Mouse (Mus musculus): ENCODE measurements around the gene 1110004F10Rik. TPM values are rescaled to one million over a fixed set of nuclear protein-coding genes. Genes with fewer than 3 reads are reported as not detected.

1110004F10Rik gene
- 382 and 395 TPM in 2 replicates for polyA plus RNA-seq (2015; fragmentation: Nextera tagmentation; extraction: Ambion mirVana)

- Histone ChIP-seq H3K27ac (ENCODE audit: low read length) (peak within 1 kb of the TSS; percentile 62; the same call in 1 of the 2 replicates), H3K27me3 (replicated peaks; ENCODE audit: control insufficient read depth, insufficient read depth, low read length) (peaks cover 37% of the 10 kb centered on the region), H3K9ac (replicated peaks; ENCODE audit: low read depth, low read length) (peak within 1 kb of the TSS; percentile 62), H3K4me2 (ENCODE audit: low read length) (peak within 1 kb of the TSS; percentile 98), H3K36me3 (ENCODE audit: control insufficient read depth, insufficient read depth) (no peaks in the 10 kb centered on the region), H3K4me1 (replicated peaks; ENCODE audit: control insufficient read depth, insufficient read depth, low read length) (peaks cover 33% of the 10 kb centered on the region), H3K9me3 (ENCODE audit: control insufficient read depth, low read length) (no peaks in the 10 kb centered on the region), H3K4me3 (replicated peaks; ENCODE audit: low read length) (peak within 1 kb of the TSS; percentile 53)
- 2% methylated on average over 11 of the region's 11 CpGs for WGBS
- ATAC-seq, result no peak
Observed at GRCm38 (mm10) chr7:116039196-116039537, at the start of gene 1110004F10Rik. Gene 1110004F10Rik, plus strand, starts transcription at chr7:116039397.

- no peak overlapping the region for H3K4me3 ChIP-seq (replicated peaks; ENCODE audit: low read length)
- 84% methylated on average over 4 of the region's 4 CpGs for WGBS
- no peaks in the 10 kb centered on the region for H3K27me3 ChIP-seq (replicated peaks; ENCODE audit: control insufficient read depth, insufficient read depth, low read length)
- no peaks in the 10 kb centered on the region for H3K9me3 ChIP-seq (ENCODE audit: control insufficient read depth, low read length)
- no peak overlapping the region for H3K4me2 ChIP-seq (ENCODE audit: low read length)
- no peak for ATAC-seq
- H3K36me3 ChIP-seq (ENCODE audit: control insufficient read depth, insufficient read depth), result no peaks in the 10 kb centered on the region
- H3K4me1 ChIP-seq (replicated peaks; ENCODE audit: control insufficient read depth, insufficient read depth, low read length), result no peaks in the 10 kb centered on the region
- no peak overlapping the region for H3K27ac ChIP-seq (ENCODE audit: low read length)
- no peak overlapping the region for H3K9ac ChIP-seq (replicated peaks; ENCODE audit: low read depth, low read length)
Observed at GRCm38 (mm10) chr7:116002726-116003125, 36.5 kb upstream of the 1110004F10Rik start.

- Histone ChIP-seq H3K9ac (replicated peaks; ENCODE audit: low read depth, low read length) (peak overlapping the region; percentile 66), H3K4me3 (replicated peaks; ENCODE audit: low read length) (peak overlapping the region; percentile 51), H3K4me2 (ENCODE audit: low read length) (peak overlapping the region; percentile 79), H3K9me3 (ENCODE audit: control insufficient read depth, low read length) (no peaks in the 10 kb centered on the region), H3K27me3 (replicated peaks; ENCODE audit: control insufficient read depth, insufficient read depth, low read length) (0 out of 2 replicates have a peak, but pooled peaks cover 4% of the 10 kb centered on the region), H3K36me3 (ENCODE audit: control insufficient read depth, insufficient read depth) (no peaks in the 10 kb centered on the region), H3K27ac (ENCODE audit: low read length) (peak overlapping the region; percentile 78), H3K4me1 (replicated peaks; ENCODE audit: control insufficient read depth, insufficient read depth, low read length) (peaks cover 45% of the 10 kb centered on the region)
- 15% methylated on average over 3 of the region's 3 CpGs for WGBS
- no peak for ATAC-seq
Observed at GRCm38 (mm10) chr7:116029991-116030390, 9.2 kb upstream of the 1110004F10Rik start.

GRCm38 (mm10) chr7:116030597-116031387 lies 8.4 kb upstream of the 1110004F10Rik start:
- 0 out of 2 replicates have a peak, but pooled peaks have one; percentile 25 for ATAC-seq
- Histone ChIP-seq H3K4me1 (replicated peaks; ENCODE audit: control insufficient read depth, insufficient read depth, low read length) (peaks cover 48% of the 10 kb centered on the region), H3K27ac (ENCODE audit: low read length) (peak overlapping the region; percentile 78), H3K4me2 (ENCODE audit: low read length) (peak overlapping the region; percentile 79), H3K27me3 (replicated peaks; ENCODE audit: control insufficient read depth, insufficient read depth, low read length) (peaks cover 9% of the 10 kb centered on the region; the same call in 1 of the 2 replicates), H3K36me3 (ENCODE audit: control insufficient read depth, insufficient read depth) (no peaks in the 10 kb centered on the region), H3K4me3 (replicated peaks; ENCODE audit: low read length) (peak overlapping the region; percentile 51), H3K9me3 (ENCODE audit: control insufficient read depth, low read length) (no peaks in the 10 kb centered on the region), H3K9ac (replicated peaks; ENCODE audit: low read depth, low read length) (peak overlapping the region; percentile 66)
- 4% methylated on average over 26 of the region's 26 CpGs for WGBS

- WGBS, result under 1% methylated on average over 14 of the region's 14 CpGs
- H3K4me1 ChIP-seq (replicated peaks; ENCODE audit: control insufficient read depth, insufficient read depth, low read length), result peaks cover 48% of the 10 kb centered on the region
- H3K36me3 ChIP-seq (ENCODE audit: control insufficient read depth, insufficient read depth), result no peaks in the 10 kb centered on the region
Observed at GRCm38 (mm10) chr7:116031388-116031717, 7.8 kb upstream of the 1110004F10Rik start.

GRCm38 (mm10) chr7:116031718-116032595 lies 7.2 kb upstream of the 1110004F10Rik start:
- ATAC-seq, result peak; percentile 24
- Histone ChIP-seq H3K27me3 (replicated peaks; ENCODE audit: control insufficient read depth, insufficient read depth, low read length) (peaks cover 21% of the 10 kb centered on the region; the same call in 1 of the 2 replicates), H3K4me2 (ENCODE audit: low read length) (peak overlapping the region; percentile 79), H3K9ac (replicated peaks; ENCODE audit: low read depth, low read length) (peak overlapping the region; percentile 66), H3K27ac (ENCODE audit: low read length) (peak overlapping the region; percentile 78), H3K4me1 (replicated peaks; ENCODE audit: control insufficient read depth, insufficient read depth, low read length) (peaks cover 48% of the 10 kb centered on the region), H3K4me3 (replicated peaks; ENCODE audit: low read length) (peak overlapping the region; percentile 51), H3K36me3 (ENCODE audit: control insufficient read depth, insufficient read depth) (no peaks in the 10 kb centered on the region), H3K9me3 (ENCODE audit: control insufficient read depth, low read length) (no peaks in the 10 kb centered on the region)
- under 1% methylated on average over 64 of the region's 65 CpGs for WGBS

More at GRCm38 (mm10) chr7:116031388-116031717, 7.8 kb upstream of the 1110004F10Rik start:
- no peak for ATAC-seq
- H3K9me3 ChIP-seq (ENCODE audit: control insufficient read depth, low read length), result no peaks in the 10 kb centered on the region
- peak overlapping the region; percentile 66 for H3K9ac ChIP-seq (replicated peaks; ENCODE audit: low read depth, low read length)
- peak overlapping the region; percentile 51 for H3K4me3 ChIP-seq (replicated peaks; ENCODE audit: low read length)
- peak overlapping the region; percentile 79 for H3K4me2 ChIP-seq (ENCODE audit: low read length)
- H3K27ac ChIP-seq (ENCODE audit: low read length), result peak overlapping the region; percentile 78
- H3K27me3 ChIP-seq (replicated peaks; ENCODE audit: control insufficient read depth, insufficient read depth, low read length), result peaks cover 15% of the 10 kb centered on the region; the same call in 1 of the 2 replicates

GRCm38 (mm10) chr7:116032596-116033307 lies 6.4 kb upstream of the 1110004F10Rik start:
- H3K4me2 ChIP-seq (ENCODE audit: low read length), result peak overlapping the region; percentile 94
- ATAC-seq, result peak; percentile 19
- peaks cover 27% of the 10 kb centered on the region for H3K27me3 ChIP-seq (replicated peaks; ENCODE audit: control insufficient read depth, insufficient read depth, low read length)
- H3K9ac ChIP-seq (replicated peaks; ENCODE audit: low read depth, low read length), result peak overlapping the region; percentile 66
- no peaks in the 10 kb centered on the region for H3K36me3 ChIP-seq (ENCODE audit: control insufficient read depth, insufficient read depth)
- peaks cover 48% of the 10 kb centered on the region for H3K4me1 ChIP-seq (replicated peaks; ENCODE audit: control insufficient read depth, insufficient read depth, low read length)
- peak overlapping the region; percentile 78 for H3K27ac ChIP-seq (ENCODE audit: low read length)
- 1% methylated on average over 11 of the region's 11 CpGs for WGBS
- peak overlapping the region; percentile 51 for H3K4me3 ChIP-seq (replicated peaks; ENCODE audit: low read length)
- H3K9me3 ChIP-seq (ENCODE audit: control insufficient read depth, low read length), result no peaks in the 10 kb centered on the region

GRCm38 (mm10) chr7:116033371-116034241 lies 5.6 kb upstream of the 1110004F10Rik start:
- Histone ChIP-seq H3K9ac (replicated peaks; ENCODE audit: low read depth, low read length) (peak overlapping the region; percentile 71), H3K9me3 (ENCODE audit: control insufficient read depth, low read length) (no peaks in the 10 kb centered on the region), H3K4me1 (replicated peaks; ENCODE audit: control insufficient read depth, insufficient read depth, low read length) (peaks cover 55% of the 10 kb centered on the region), H3K27ac (ENCODE audit: low read length) (peak overlapping the region; percentile 89), H3K4me2 (ENCODE audit: low read length) (peak overlapping the region; percentile 94), H3K36me3 (ENCODE audit: control insufficient read depth, insufficient read depth) (no peaks in the 10 kb centered on the region), H3K27me3 (replicated peaks; ENCODE audit: control insufficient read depth, insufficient read depth, low read length) (peaks cover 34% of the 10 kb centered on the region), H3K4me3 (replicated peaks; ENCODE audit: low read length) (peak overlapping the region; percentile 51)
- under 1% methylated on average over 48 of the region's 54 CpGs for WGBS
- peak; percentile 49 for ATAC-seq
